Mouse (Mus musculus) forebrain, embryonic 12.5 days (tissue): Measurements from ENCODE around the gene P2rx6. TPM values are rescaled to one million over a fixed set of nuclear protein-coding genes. Genes with fewer than 3 reads are reported as not detected.
A peak's percentile ranks its signal among the peaks of the same experiment; 100 is the strongest.

Source experiments
- ATAC-seq: fragments of 200-750 bp; cut with Nextera tagmentation; 2 replicates; pipeline ENCODE4 v1.8.0; 2017; ENCODE audit warnings: moderate TSS enrichment; ENCODE audit not compliant: low FRiP score
- H3K27ac ChIP-seq: fragments of 300-500 bp; sonication (generic); 2 replicates; pipeline ENCODE4 v1.5.1; 2016; ENCODE audit warnings: mild to moderate bottlenecking
- H3K27me3 ChIP-seq: fragments of 300-500 bp; sonication (generic); 2 replicates; pipeline ENCODE4 v1.6.1; 2016; ENCODE audit warnings: mild to moderate bottlenecking
- H3K36me3 ChIP-seq: fragments of 300-500 bp; sonication (generic); replicated peaks from 2 replicates; pipeline ENCODE4 v1.6.1; 2016; ENCODE audit warnings: mild to moderate bottlenecking
- H3K4me1 ChIP-seq: fragments of 300-500 bp; sonication (generic); 2 replicates; pipeline ENCODE4 v1.6.1; 2016
- H3K4me2 ChIP-seq: fragments of 300-500 bp; sonication (generic); 2 replicates; pipeline ENCODE4 v1.6.1; 2016; ENCODE audit warnings: mild to moderate bottlenecking, moderate library complexity
- H3K4me3 ChIP-seq: fragments of 300-500 bp; sonication (generic); replicated peaks from 2 replicates; pipeline ENCODE4 v1.5.1; 2016; ENCODE audit warnings: mild to moderate bottlenecking
- H3K9ac ChIP-seq: fragments of 300-500 bp; sonication (generic); 2 replicates; pipeline ENCODE4 v1.6.1; 2016; ENCODE audit warnings: mild to moderate bottlenecking
- H3K9me3 ChIP-seq: fragments of 300-500 bp; sonication (generic); 2 replicates; pipeline ENCODE4 v1.6.1; 2016
- WGBS: fragments of 180-500 bp; shearing (Covaris S2); methylation state at CpG from one replicate; pipeline ENCODE4 v1.1.7; 2016; 5-methylcytosine and 5-hydroxymethylcytosine counted together
- polyA plus RNA-seq: library from polyadenylated mRNA; unstranded; fragments of >200 nt; fragmentation: Nextera tagmentation; extraction: Ambion mirVana; gene quantifications from 2 replicates; pipeline ENCODE4 v1.2.1, GENCODE M21; 2016

Gene P2rx6
- polyA plus RNA-seq, 1 experiment from 2014 or later: 0.59 TPM

- Histone ChIP-seq H3K27ac (no peak overlapping the region), H3K9me3 (no peaks in the 10 kb centered on the region), H3K4me3 (no peak overlapping the region), H3K36me3 (no peaks in the 10 kb centered on the region), H3K4me2 (no peak overlapping the region), H3K9ac (no peak overlapping the region), H3K27me3 (peaks cover 39% of the 10 kb centered on the region), H3K4me1 (peaks cover 31% of the 10 kb centered on the region)
- WGBS: 85% methylated on average over 2 of the region's 2 CpGs
- no peak for ATAC-seq
Measured at GRCm38 (mm10) chr16:17564221-17564620, 2.5 kb downstream of the P2rx6 start.

- Histone ChIP-seq H3K36me3 (no peaks in the 10 kb centered on the region), H3K4me2 (no peak overlapping the region), H3K27me3 (peaks cover 34% of the 10 kb centered on the region), H3K4me3 (no peak overlapping the region), H3K9me3 (no peaks in the 10 kb centered on the region), H3K27ac (no peak overlapping the region), H3K4me1 (peaks cover 27% of the 10 kb centered on the region), H3K9ac (no peak overlapping the region)
- 70% methylated on average over 3 of the region's 3 CpGs for WGBS
- ATAC-seq: no peak
Measured at GRCm38 (mm10) chr16:17564771-17565170, 3.1 kb downstream of the P2rx6 start.

GRCm38 (mm10) chr16:17566186-17566585 lies 4.5 kb downstream of the P2rx6 start:
- H3K36me3 ChIP-seq: no peaks in the 10 kb centered on the region
- no peak overlapping the region for H3K4me3 ChIP-seq
- H3K27me3 ChIP-seq: peaks cover 22% of the 10 kb centered on the region
- peaks cover 13% of the 10 kb centered on the region for H3K4me1 ChIP-seq
- H3K9me3 ChIP-seq: no peaks in the 10 kb centered on the region
- 31% methylated on average over 4 of the region's 4 CpGs for WGBS
- ATAC-seq: no peak
- H3K9ac ChIP-seq: no peak overlapping the region
- no peak overlapping the region for H3K4me2 ChIP-seq
- H3K27ac ChIP-seq: no peak overlapping the region

GRCm38 (mm10) chr16:17575870-17576824 lies 14.5 kb downstream of the P2rx6 start:
- 17% methylated on average over 40 of the region's 45 CpGs for WGBS
- peak overlapping the region; percentile 52 for H3K4me3 ChIP-seq
- H3K4me2 ChIP-seq: peak overlapping the region; percentile 79
- no peak overlapping the region for H3K27ac ChIP-seq
- peak; percentile 70; the same call in 1 of the 2 replicates for ATAC-seq
- peaks cover 15% of the 10 kb centered on the region for H3K4me1 ChIP-seq
- no peaks in the 10 kb centered on the region for H3K36me3 ChIP-seq
- H3K27me3 ChIP-seq: peaks cover 52% of the 10 kb centered on the region
- H3K9me3 ChIP-seq: no peaks in the 10 kb centered on the region
- peak overlapping the region; percentile 59; the same call in 1 of the 2 replicates for H3K9ac ChIP-seq

- WGBS: 14% methylated on average over 8 of the region's 8 CpGs
- ATAC-seq: no peak
- H3K36me3 ChIP-seq: no peaks in the 10 kb centered on the region
- no peaks in the 10 kb centered on the region for H3K9me3 ChIP-seq
- H3K27ac ChIP-seq: no peak overlapping the region
- H3K27me3 ChIP-seq: peaks cover 48% of the 10 kb centered on the region
- H3K4me2 ChIP-seq: peak overlapping the region; percentile 79
- peaks cover 15% of the 10 kb centered on the region for H3K4me1 ChIP-seq
- peak overlapping the region; percentile 59; the same call in 1 of the 2 replicates for H3K9ac ChIP-seq
- peak overlapping the region; percentile 52 for H3K4me3 ChIP-seq
Measured at GRCm38 (mm10) chr16:17576825-17577215, 15.1 kb downstream of the P2rx6 start.

GRCm38 (mm10) chr16:17583064-17583463 lies 21.4 kb downstream of the P2rx6 start, which contains the start of gene Slc7a4:
Gene Slc7a4 (minus strand): TSS chr16:17583214.
- Histone ChIP-seq H3K27me3 (no peaks in the 10 kb centered on the region), H3K36me3 (no peaks in the 10 kb centered on the region), H3K9ac (0 out of 2 replicates have a peak within 1 kb of the TSS, but pooled peaks have one; percentile 4), H3K4me1 (no peaks in the 10 kb centered on the region), H3K4me3 (no peak within 1 kb of the TSS), H3K27ac (no peak within 1 kb of the TSS), H3K4me2 (no peak within 1 kb of the TSS), H3K9me3 (no peaks in the 10 kb centered on the region)
- 13% methylated on average over 8 of the region's 8 CpGs for WGBS
- no peak for ATAC-seq

GRCm38 (mm10) chr16:17584555-17584954 lies 22.9 kb downstream of the P2rx6 start:
- Histone ChIP-seq H3K4me3 (no peak overlapping the region), H3K27me3 (no peaks in the 10 kb centered on the region), H3K9ac (no peak overlapping the region), H3K4me1 (no peaks in the 10 kb centered on the region), H3K9me3 (no peaks in the 10 kb centered on the region), H3K27ac (no peak overlapping the region), H3K4me2 (no peak overlapping the region), H3K36me3 (no peaks in the 10 kb centered on the region)
- 87% methylated on average over 7 of the region's 7 CpGs for WGBS
- no peak for ATAC-seq

GRCm38 (mm10) chr16:17590731-17591130 lies 29.0 kb downstream of the P2rx6 start:
- Histone ChIP-seq H3K9ac (no peak overlapping the region), H3K27ac (no peak overlapping the region), H3K9me3 (no peaks in the 10 kb centered on the region), H3K4me3 (no peak overlapping the region), H3K4me2 (no peak overlapping the region), H3K4me1 (no peaks in the 10 kb centered on the region), H3K27me3 (no peaks in the 10 kb centered on the region), H3K36me3 (no peaks in the 10 kb centered on the region)
- ATAC-seq: no peak
- WGBS: 58% methylated on average over 2 of the region's 2 CpGs

GRCm38 (mm10) chr16:17600944-17601562 lies 39.4 kb downstream of the P2rx6 start:
- no peak for ATAC-seq
- no peaks in the 10 kb centered on the region for H3K9me3 ChIP-seq
- 79% methylated on average over 3 of the region's 3 CpGs for whole genome bisulfite sequencing

GRCm38 (mm10) chr16:17604941-17605340 lies 43.3 kb downstream of the P2rx6 start:
- Histone ChIP-seq H3K36me3 (no peaks in the 10 kb centered on the region), H3K4me3 (no peak overlapping the region), H3K4me1 (no peaks in the 10 kb centered on the region), H3K27ac (no peak overlapping the region), H3K9ac (no peak overlapping the region), H3K4me2 (no peak overlapping the region), H3K9me3 (no peaks in the 10 kb centered on the region), H3K27me3 (0 out of 2 replicates have a peak, but pooled peaks cover 4% of the 10 kb centered on the region)
- ATAC-seq: no peak
- WGBS: 61% methylated on average over 4 of the region's 4 CpGs

More at GRCm38 (mm10) chr16:17600944-17601562, 39.4 kb downstream of the P2rx6 start:
- Histone ChIP-seq H3K9ac (no peak overlapping the region), H3K36me3 (no peaks in the 10 kb centered on the region), H3K4me2 (no peak overlapping the region), H3K4me3 (no peak overlapping the region), H3K27me3 (0 out of 2 replicates have a peak, but pooled peaks cover 4% of the 10 kb centered on the region), H3K27ac (no peak overlapping the region), H3K4me1 (no peaks in the 10 kb centered on the region)

- 81% methylated on average over 5 of the region's 5 CpGs for WGBS
- ATAC-seq: no peak
- H3K27me3 ChIP-seq: 0 out of 2 replicates have a peak, but pooled peaks cover 4% of the 10 kb centered on the region
- no peaks in the 10 kb centered on the region for H3K4me1 ChIP-seq
- H3K27ac ChIP-seq: no peak overlapping the region
- H3K4me2 ChIP-seq: no peak overlapping the region
- no peak overlapping the region for H3K4me3 ChIP-seq
- H3K9ac ChIP-seq: no peak overlapping the region
- no peaks in the 10 kb centered on the region for H3K9me3 ChIP-seq
- no peaks in the 10 kb centered on the region for H3K36me3 ChIP-seq
Measured at GRCm38 (mm10) chr16:17605684-17606083, 44.0 kb downstream of the P2rx6 start.

GRCm38 (mm10) chr16:17611383-17611782 lies 49.7 kb downstream of the P2rx6 start:
- 78% methylated on average over 4 of the region's 4 CpGs for WGBS
- no peak overlapping the region for H3K9ac ChIP-seq
- H3K9me3 ChIP-seq: no peaks in the 10 kb centered on the region
- no peak overlapping the region for H3K27ac ChIP-seq
- no peaks in the 10 kb centered on the region for H3K36me3 ChIP-seq
- H3K4me2 ChIP-seq: no peak overlapping the region
- H3K4me1 ChIP-seq: no peaks in the 10 kb centered on the region
- no peaks in the 10 kb centered on the region for H3K27me3 ChIP-seq
- no peak overlapping the region for H3K4me3 ChIP-seq
- ATAC-seq: no peak
